In genomic region chr5:24541144-24541569, GRCm38 (mm10) we compare ENCODE assay signal across 13 mouse cellular contexts. TPM values are rescaled to one million over a fixed set of nuclear protein-coding genes. Genes with fewer than 3 reads are reported as not detected.
DNase-seq lines count a peak whose midpoint lies in the region; ATAC-seq lines count a peak whose summit lies in the region.
"Had no signal": no experiment of that assay in that cellular context is flagged by ENCODE, and none has a peak within 500 bp of the region (broad histone marks: within the 10 kb centered on the region; RNA-seq: fewer than 3 reads in every experiment).

No protein-coding gene starts in this region.

- intact Hi-C loops in heart, postnatal 14 days (cut with DNase I), result no loop called here

- H3K4me2 ChIP-seq in heart, embryonic 12.5 days, result peak overlapping the region; percentile 73
- H3K4me2 ChIP-seq in neural tube, embryonic 11.5 days (ENCODE audit: low read depth), result 0 out of 2 replicates have a peak overlapping the region, but pooled peaks have one; percentile 14
- H3K4me2 ChIP-seq in intestine, embryonic 16.5 days (ENCODE audit: low read depth, low read length), result peak overlapping the region; percentile 45
- peak overlapping the region; percentile 44 for H3K4me2 ChIP-seq in stomach, embryonic 16.5 days (ENCODE audit: low read depth, low read length)

- peaks cover 25% of the 10 kb centered on the region for H3K4me1 ChIP-seq in heart, embryonic 12.5 days (replicated peaks)
- no peaks in the 10 kb centered on the region for H3K4me1 ChIP-seq in neural tube, embryonic 11.5 days (ENCODE audit: control insufficient read depth, insufficient read depth, low read length)
- peaks cover 12% of the 10 kb centered on the region for H3K4me1 ChIP-seq in intestine, embryonic 16.5 days (ENCODE audit: control insufficient read depth, insufficient read depth, low read length)
- peaks cover 13% of the 10 kb centered on the region for H3K4me1 ChIP-seq in stomach, embryonic 16.5 days (ENCODE audit: control insufficient read depth, insufficient read depth, low read length)

- no peaks in the 10 kb centered on the region for H3K36me3 ChIP-seq in heart, embryonic 12.5 days
- no peaks in the 10 kb centered on the region for H3K36me3 ChIP-seq in neural tube, embryonic 11.5 days (ENCODE audit: control insufficient read depth, insufficient read depth, low read length)
- H3K36me3 ChIP-seq in intestine, embryonic 16.5 days (ENCODE audit: control insufficient read depth, insufficient read depth, low read length), result no peaks in the 10 kb centered on the region
- no peaks in the 10 kb centered on the region for H3K36me3 ChIP-seq in stomach, embryonic 16.5 days (ENCODE audit: control insufficient read depth, insufficient read depth, low read length)
- H3K36me3 ChIP-seq: hindbrain, embryonic 10.5 days had no signal

- peaks cover 26% of the 10 kb centered on the region for H3K27me3 ChIP-seq in heart, embryonic 12.5 days (replicated peaks)
- no peaks in the 10 kb centered on the region; the same call in 1 of the 2 replicates for H3K27me3 ChIP-seq in neural tube, embryonic 11.5 days (ENCODE audit: control insufficient read depth, insufficient read depth, low read length)
- 0 out of 2 replicates have a peak, but pooled peaks cover 4% of the 10 kb centered on the region for H3K27me3 ChIP-seq in intestine, embryonic 16.5 days (replicated peaks; ENCODE audit: control insufficient read depth, insufficient read depth, low read length)
- H3K27me3 ChIP-seq in stomach, embryonic 16.5 days (ENCODE audit: control insufficient read depth, insufficient read depth, low read length), result no peaks in the 10 kb centered on the region

- ATAC-seq in heart, embryonic 12.5 days (ENCODE audit: insufficient number of reproducible peaks, low FRiP score), result no peak; the same call in 1 of the 2 replicates
- no peak for ATAC-seq in neural tube, embryonic 11.5 days (ENCODE audit: insufficient read depth, low FRiP score, low TSS enrichment)
- no peak for ATAC-seq in intestine, embryonic 16.5 days
- no peak for ATAC-seq in stomach, embryonic 16.5 days (ENCODE audit: insufficient read depth, low FRiP score)
- no peak for ATAC-seq in megakaryocyte, adult 5-6 weeks (ENCODE audit: poor library complexity, severe bottlenecking)
- ATAC-seq: Patski had no signal

- H3K9ac ChIP-seq in heart, embryonic 12.5 days, result 0 out of 2 replicates have a peak overlapping the region, but pooled peaks have one; percentile 8
- H3K9ac ChIP-seq in neural tube, embryonic 11.5 days (ENCODE audit: low read length), result no peak overlapping the region
- no peak overlapping the region for H3K9ac ChIP-seq in intestine, embryonic 16.5 days (ENCODE audit: low read depth, low read length)
- no peak overlapping the region for H3K9ac ChIP-seq in stomach, embryonic 16.5 days (ENCODE audit: low read length)

- peak overlapping the region; percentile 42 for H3K4me3 ChIP-seq in heart, embryonic 12.5 days
- no peak overlapping the region for H3K4me3 ChIP-seq in neural tube, embryonic 11.5 days (ENCODE audit: low read depth, low read length)
- peak overlapping the region; percentile 14; the same call in 1 of the 2 replicates for H3K4me3 ChIP-seq in intestine, embryonic 16.5 days (ENCODE audit: low read length)
- H3K4me3 ChIP-seq in stomach, embryonic 16.5 days (replicated peaks; ENCODE audit: low read length), result peak overlapping the region; percentile 25; the same call in 1 of the 2 replicates
- H3K4me3 ChIP-seq: hindbrain, embryonic 10.5 days had no signal

- 10% methylated on average over 6 of the region's 6 CpGs for WGBS in heart, embryonic 12.5 days
- 45% methylated on average over 6 of the region's 6 CpGs for WGBS in neural tube, embryonic 11.5 days
- WGBS in intestine, embryonic 16.5 days, result 17% methylated on average over 6 of the region's 6 CpGs
- 10% methylated on average over 6 of the region's 6 CpGs for WGBS in stomach, embryonic 16.5 days

- H3K9me3 ChIP-seq in heart, embryonic 12.5 days (replicated peaks), result no peaks in the 10 kb centered on the region
- no peaks in the 10 kb centered on the region for H3K9me3 ChIP-seq in neural tube, embryonic 11.5 days (ENCODE audit: control insufficient read depth, low read length)
- H3K9me3 ChIP-seq in intestine, embryonic 16.5 days (ENCODE audit: control insufficient read depth, low read length), result no peaks in the 10 kb centered on the region
- no peaks in the 10 kb centered on the region for H3K9me3 ChIP-seq in stomach, embryonic 16.5 days (replicated peaks; ENCODE audit: control insufficient read depth, low read length)
- H3K9me3 ChIP-seq: hindbrain, embryonic 10.5 days had no signal

- DNase-seq in heart, postnatal 14 days, result no peak
- DNase-seq in neural tube, embryonic 11.5 days (ENCODE audit: low spot score), result no peak
- no peak for DNase-seq in neural tube, embryonic 10.5 days (ENCODE audit: extremely low spot score, low spot score)
- no peak for DNase-seq in right cerebral cortex, adult 2 months (ENCODE audit: low spot score in 2 of 2)

- peak overlapping the region; percentile 67 for H3K27ac ChIP-seq in heart, embryonic 12.5 days (ENCODE audit: poor library complexity, severe bottlenecking)
- no peak overlapping the region for H3K27ac ChIP-seq in neural tube, embryonic 11.5 days (ENCODE audit: low read depth, low read length)
- H3K27ac ChIP-seq in intestine, embryonic 16.5 days (ENCODE audit: low read length), result no peak overlapping the region
- H3K27ac ChIP-seq in stomach, embryonic 16.5 days (ENCODE audit: low read length), result no peak overlapping the region

RNA-seq across cellular contexts. Expression of gene Asb10, which starts 0.4 kb away (rescaled TPM):
- 3.7 and 4.7 TPM in 2 replicates for polyA plus RNA-seq in heart, embryonic 12.5 days (2016; fragmentation: Nextera tagmentation; extraction: Ambion mirVana)
- 10 to 100 TPM; 70.2 to 72.5 TPM for total RNA-seq in heart, postnatal 14 days (2021)
- 0.38 TPM in 1 of 2 replicates, not detected in the other for polyA plus RNA-seq in neural tube, embryonic 11.5 days (2014; fragmentation: Nextera tagmentation; extraction: Ambion mirVana)
- polyA plus RNA-seq in intestine, embryonic 16.5 days (2015; fragmentation: Nextera tagmentation; extraction: Ambion mirVana), result 0.16 and 0.29 TPM in 2 replicates
- polyA plus RNA-seq in stomach, embryonic 16.5 days (2015; fragmentation: Nextera tagmentation; extraction: Ambion mirVana), result 0.24 and 0.58 TPM in 2 replicates
- total RNA-seq in megakaryocyte, adult 5-6 weeks (2015), result not detected in 2 replicates
- not detected in 2 replicates for total RNA-seq in megakaryocyte, adult 5-6 weeks (2017)
- polyA plus RNA-seq: Patski had no signal

RNA-seq across cellular contexts. Expression of gene Gbx1, which starts 14.2 kb away (rescaled TPM):
- polyA plus RNA-seq in heart, embryonic 12.5 days (2016; fragmentation: Nextera tagmentation; extraction: Ambion mirVana), result not detected in 2 replicates
- total RNA-seq in heart, postnatal 14 days (2021), result not detected
- 0.92 and 1.3 TPM in 2 replicates for polyA plus RNA-seq in neural tube, embryonic 11.5 days (2014; fragmentation: Nextera tagmentation; extraction: Ambion mirVana)
- polyA plus RNA-seq in intestine, embryonic 16.5 days (2015; fragmentation: Nextera tagmentation; extraction: Ambion mirVana), result 0.04 TPM in 1 of 2 replicates, not detected in the other
- polyA plus RNA-seq in stomach, embryonic 16.5 days (2015; fragmentation: Nextera tagmentation; extraction: Ambion mirVana), result not detected in 2 replicates
- not detected in 2 replicates for total RNA-seq in megakaryocyte, adult 5-6 weeks (2015)
- not detected in 2 replicates for total RNA-seq in megakaryocyte, adult 5-6 weeks (2017)
- polyA plus RNA-seq: Patski had no signal

RNA-seq across cellular contexts. Expression of gene 4931409K22Rik, which starts 15.5 kb away (rescaled TPM):
- not detected in 2 replicates for polyA plus RNA-seq in heart, embryonic 12.5 days (2016; fragmentation: Nextera tagmentation; extraction: Ambion mirVana)
- not detected for total RNA-seq in heart, postnatal 14 days (2021)
- polyA plus RNA-seq in neural tube, embryonic 11.5 days (2014; fragmentation: Nextera tagmentation; extraction: Ambion mirVana), result not detected in 2 replicates
- not detected in 2 replicates for polyA plus RNA-seq in intestine, embryonic 16.5 days (2015; fragmentation: Nextera tagmentation; extraction: Ambion mirVana)
- 0.13 TPM in 1 of 2 replicates, not detected in the other for polyA plus RNA-seq in stomach, embryonic 16.5 days (2015; fragmentation: Nextera tagmentation; extraction: Ambion mirVana)
- not detected in 2 replicates for total RNA-seq in megakaryocyte, adult 5-6 weeks (2015)
- total RNA-seq in megakaryocyte, adult 5-6 weeks (2017), result not detected in 2 replicates
- total RNA-seq: adrenal gland, postnatal 10 days; left cerebral cortex, postnatal 10 days had no signal
- polyA plus RNA-seq: large intestine, adult 2 months; Patski had no signal

RNA-seq across cellular contexts. Expression of gene Abcf2, which starts 36.1 kb away (rescaled TPM):
- 79.0 and 80.6 TPM in 2 replicates for polyA plus RNA-seq in heart, embryonic 12.5 days (2016; fragmentation: Nextera tagmentation; extraction: Ambion mirVana)
- 10 to 100 TPM; 44.0 to 45.7 TPM for total RNA-seq in heart, postnatal 14 days (2021)
- 136 and 147 TPM in 2 replicates for polyA plus RNA-seq in neural tube, embryonic 11.5 days (2014; fragmentation: Nextera tagmentation; extraction: Ambion mirVana)
- polyA plus RNA-seq in intestine, embryonic 16.5 days (2015; fragmentation: Nextera tagmentation; extraction: Ambion mirVana), result 75.0 and 82.7 TPM in 2 replicates
- 81.7 and 81.9 TPM in 2 replicates for polyA plus RNA-seq in stomach, embryonic 16.5 days (2015; fragmentation: Nextera tagmentation; extraction: Ambion mirVana)
- total RNA-seq in megakaryocyte, adult 5-6 weeks (2015), result 18.1 and 24.0 TPM in 2 replicates
- total RNA-seq in megakaryocyte, adult 5-6 weeks (2017), result 53.7 and 54.5 TPM in 2 replicates

RNA-seq across cellular contexts. Expression of gene Chpf2, which starts 45.4 kb away (rescaled TPM):
- polyA plus RNA-seq in heart, embryonic 12.5 days (2016; fragmentation: Nextera tagmentation; extraction: Ambion mirVana), result 20.1 and 22.8 TPM in 2 replicates
- total RNA-seq in heart, postnatal 14 days (2021), result 10 to 100 TPM; 12.4 to 14.3 TPM
- polyA plus RNA-seq in neural tube, embryonic 11.5 days (2014; fragmentation: Nextera tagmentation; extraction: Ambion mirVana), result 10.3 and 13.0 TPM in 2 replicates
- 16.3 and 18.0 TPM in 2 replicates for polyA plus RNA-seq in intestine, embryonic 16.5 days (2015; fragmentation: Nextera tagmentation; extraction: Ambion mirVana)
- polyA plus RNA-seq in stomach, embryonic 16.5 days (2015; fragmentation: Nextera tagmentation; extraction: Ambion mirVana), result 21.8 and 23.9 TPM in 2 replicates
- 5.0 and 5.1 TPM in 2 replicates for total RNA-seq in megakaryocyte, adult 5-6 weeks (2015)
- total RNA-seq in megakaryocyte, adult 5-6 weeks (2017), result 11.3 and 13.5 TPM in 2 replicates

Comparison
In these comparisons a context has a peak if more than half of its experiments do, and no peak if none do; other contexts are left out.
1. H3K4me2 ChIP-seq: peak in every context shown above with its lines; median percentile 73 in heart, embryonic 12.5 days; 45 in intestine, embryonic 16.5 days; 44 in stomach, embryonic 16.5 days; 14 in neural tube, embryonic 11.5 days.